Mouse (Mus musculus) ES-Bruce4 (cell line): ENCODE data around the gene Ttk. TPM values are rescaled to one million over a fixed set of nuclear protein-coding genes. Genes with fewer than 3 reads are reported as not detected.

ENCODE experiments used
- H3K27ac ChIP-seq: 2 replicates; pipeline ENCODE4 v1.5.1; 2012; ENCODE audit warnings: low read length, inconsistent platforms; ENCODE audit not compliant: insufficient read depth
- H3K27me3 ChIP-seq: 2 replicates; pipeline ENCODE4 v1.6.1; 2012; ENCODE audit warnings: mild to moderate bottlenecking, low read length, inconsistent platforms; ENCODE audit not compliant: control insufficient read depth, poor library complexity, insufficient read depth, severe bottlenecking
- H3K36me3 ChIP-seq: 2 replicates; pipeline ENCODE4 v1.6.1; 2012; ENCODE audit warnings: inconsistent platforms, mild to moderate bottlenecking, low read length, moderate library complexity; ENCODE audit not compliant: control insufficient read depth, poor library complexity, insufficient read depth, severe bottlenecking
- H3K4me1 ChIP-seq: one replicate; pipeline ENCODE4 v1.8.1; 2011; ENCODE audit warnings: low read length; ENCODE audit not compliant: control insufficient read depth, insufficient read depth
- H3K4me3 ChIP-seq: 2 replicates; pipeline ENCODE4 v1.5.1; 2011; ENCODE audit warnings: low read depth, mild to moderate bottlenecking, low read length
- H3K9ac ChIP-seq: 2 replicates; pipeline ENCODE4 v1.6.1; 2012; ENCODE audit warnings: low read depth, mild to moderate bottlenecking, inconsistent platforms; ENCODE audit not compliant: poor library complexity, severe bottlenecking
- H3K9me3 ChIP-seq: replicated peaks from 2 replicates; pipeline ENCODE4 v1.6.1; 2012; ENCODE audit warnings: mild to moderate bottlenecking, low read length, inconsistent platforms; ENCODE audit not compliant: control insufficient read depth, poor library complexity, insufficient read depth, severe bottlenecking
- CTCF ChIP-seq: IDR thresholded peaks from one replicate; pipeline ENCODE4 v1.8.1; 2011; ENCODE audit warnings: low read depth, low read length
- EP300 ChIP-seq: IDR thresholded peaks from 2 replicates; pipeline ENCODE4 v1.6.1; 2011; ENCODE audit warnings: low read depth, low read length; ENCODE audit not compliant: insufficient read depth
- POLR2A ChIP-seq: IDR thresholded peaks from one replicate; pipeline ENCODE4 v1.8.1; 2011; ENCODE audit warnings: low read length; ENCODE audit not compliant: insufficient read depth
- polyA plus RNA-seq: library from polyadenylated mRNA; stranded (reverse); fragments of >200 nt; gene quantifications from 2 replicates; pipeline ENCODE4 v1.2.4, GENCODE M21; 2011; ENCODE audit warnings: low read depth; ENCODE audit not compliant: missing spikeins, insufficient read depth, insufficient read length

Ttk gene
- polyA plus RNA-seq, 1 experiment: 82.1 TPM

DNA sequence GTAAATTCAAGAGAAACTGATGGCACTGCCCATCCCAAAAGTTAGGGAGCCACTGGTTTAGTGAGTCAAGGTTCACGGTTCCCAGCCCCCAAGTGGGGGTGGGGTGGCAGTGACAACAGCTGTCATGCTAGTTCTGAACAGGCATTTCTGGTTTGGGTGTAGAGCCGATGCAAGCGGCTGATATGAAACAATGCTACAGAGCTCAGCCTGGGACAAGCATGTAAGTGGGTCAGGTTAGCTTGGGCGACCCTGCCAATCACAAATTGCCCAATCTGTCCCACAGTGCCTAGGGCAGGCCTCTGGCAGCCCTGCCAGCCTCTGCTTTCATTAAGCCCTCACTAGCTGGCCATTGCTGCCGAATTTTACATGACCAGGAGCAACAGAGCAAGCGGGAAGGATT lies 47.7 kb downstream of the Ttk start:
- H3K4me1 ChIP-seq: no peaks in the 10 kb centered on the region
- TF ChIP-seq CTCF (no peak), POLR2A (no peak), EP300 (no peak)
- no peaks in the 10 kb centered on the region for H3K36me3 ChIP-seq
- H3K27me3 ChIP-seq: no peaks in the 10 kb centered on the region
- no peak overlapping the region for H3K9ac ChIP-seq
- H3K9me3 ChIP-seq: no peaks in the 10 kb centered on the region
- H3K27ac ChIP-seq: no peak overlapping the region
- H3K4me3 ChIP-seq: no peak overlapping the region

DNA sequence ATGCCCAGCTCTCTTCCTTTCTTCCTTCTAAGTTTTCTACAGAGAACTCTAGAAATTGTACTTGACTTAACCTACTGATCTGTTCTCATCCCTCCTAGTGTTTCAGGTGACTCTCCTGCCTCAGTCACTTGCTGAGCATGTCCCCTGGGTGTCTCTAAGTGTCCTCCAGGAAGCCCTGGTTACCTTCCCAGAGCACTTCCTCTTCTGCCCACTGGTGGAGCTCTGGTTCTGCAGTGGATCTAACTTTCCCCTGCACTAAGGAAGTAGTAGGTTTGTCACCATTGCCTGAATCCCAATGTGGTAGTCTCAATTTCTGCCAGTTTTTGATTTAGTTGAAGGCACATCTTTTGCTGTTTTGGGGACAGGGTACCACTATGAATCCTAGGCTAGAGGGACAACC lies 51.7 kb downstream of the Ttk start:
- H3K36me3 ChIP-seq: no peaks in the 10 kb centered on the region
- no peak overlapping the region for H3K9ac ChIP-seq
- H3K4me3 ChIP-seq: no peak overlapping the region
- no peaks in the 10 kb centered on the region for H3K27me3 ChIP-seq
- no peaks in the 10 kb centered on the region for H3K9me3 ChIP-seq
- TF ChIP-seq CTCF: no peak
- TF ChIP-seq POLR2A: no peak
- H3K4me1 ChIP-seq: no peaks in the 10 kb centered on the region
- H3K27ac ChIP-seq: no peak overlapping the region

DNA sequence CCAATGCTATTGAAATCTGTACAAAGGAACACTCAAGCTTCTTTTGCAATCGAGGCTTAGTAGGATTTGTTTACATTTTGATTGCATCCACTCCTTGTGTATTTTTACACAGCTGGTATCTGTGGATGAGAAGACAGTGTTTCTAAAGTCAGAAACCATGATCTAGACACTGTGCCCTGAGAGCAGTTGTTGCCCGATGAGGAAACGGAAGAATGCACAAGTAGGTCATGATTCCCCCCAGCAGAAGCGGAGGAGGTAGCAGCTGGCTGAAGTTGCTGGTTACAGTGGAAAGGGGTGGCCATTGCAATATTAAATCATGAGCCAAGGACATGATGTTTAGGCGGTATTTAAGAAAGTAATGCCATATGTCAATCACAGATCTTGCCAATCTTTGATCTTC lies 53.7 kb downstream of the Ttk start:
- Histone ChIP-seq H3K4me1 (no peaks in the 10 kb centered on the region), H3K36me3 (no peaks in the 10 kb centered on the region), H3K27me3 (no peaks in the 10 kb centered on the region), H3K27ac (no peak overlapping the region), H3K9me3 (no peaks in the 10 kb centered on the region), H3K9ac (no peak overlapping the region), H3K4me3 (no peak overlapping the region)
- TF ChIP-seq POLR2A (no peak), CTCF (no peak), EP300 (no peak)

GRCm38 (mm10) chr9:83893073-83893472 lies 58.6 kb downstream of the Ttk start:
- H3K36me3 ChIP-seq: no peaks in the 10 kb centered on the region
- H3K27me3 ChIP-seq: no peaks in the 10 kb centered on the region; the same call in 1 of the 2 replicates
- H3K9me3 ChIP-seq: no peaks in the 10 kb centered on the region
- no peaks in the 10 kb centered on the region for H3K4me1 ChIP-seq
- no peak overlapping the region for H3K27ac ChIP-seq
- no peak overlapping the region for H3K9ac ChIP-seq
- H3K4me3 ChIP-seq: no peak overlapping the region
- TF ChIP-seq POLR2A (no peak), CTCF (no peak), EP300 (no peak)

DNA sequence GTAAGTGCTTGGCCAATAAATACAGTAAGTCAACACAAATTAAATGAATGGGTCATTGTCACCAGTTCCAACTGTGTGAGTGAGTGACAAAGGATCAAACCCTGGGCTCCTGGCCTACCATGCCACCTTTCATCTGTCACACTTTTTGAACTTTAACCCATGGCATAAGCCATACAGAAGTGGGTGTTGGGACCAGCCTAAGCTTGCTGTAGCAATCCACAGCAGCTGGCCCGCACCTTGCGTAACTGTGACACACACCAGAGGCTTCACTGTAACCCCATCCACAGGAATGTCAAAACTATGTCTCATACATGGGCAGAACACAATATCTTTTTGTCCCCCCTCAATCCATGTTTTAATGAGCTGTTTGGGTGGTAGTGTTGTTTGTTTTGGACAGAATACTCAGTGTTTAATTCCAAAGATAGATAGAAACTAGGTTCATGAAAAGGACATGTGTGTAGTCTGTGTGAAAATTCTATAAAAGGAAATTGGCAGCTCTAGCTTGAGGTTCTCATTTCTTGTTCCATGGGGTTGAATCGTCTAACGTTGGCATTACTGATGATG lies 59.4 kb downstream of the Ttk start:
- H3K36me3 ChIP-seq: no peaks in the 10 kb centered on the region
- H3K4me3 ChIP-seq: no peak overlapping the region
- no peak overlapping the region for H3K9ac ChIP-seq
- no peaks in the 10 kb centered on the region for H3K4me1 ChIP-seq
- no peak for TF ChIP-seq POLR2A
- TF ChIP-seq CTCF: no peak
- no peak for TF ChIP-seq EP300
- H3K9me3 ChIP-seq: no peaks in the 10 kb centered on the region
- no peaks in the 10 kb centered on the region; the same call in 1 of the 2 replicates for H3K27me3 ChIP-seq
- no peak overlapping the region for H3K27ac ChIP-seq

DNA sequence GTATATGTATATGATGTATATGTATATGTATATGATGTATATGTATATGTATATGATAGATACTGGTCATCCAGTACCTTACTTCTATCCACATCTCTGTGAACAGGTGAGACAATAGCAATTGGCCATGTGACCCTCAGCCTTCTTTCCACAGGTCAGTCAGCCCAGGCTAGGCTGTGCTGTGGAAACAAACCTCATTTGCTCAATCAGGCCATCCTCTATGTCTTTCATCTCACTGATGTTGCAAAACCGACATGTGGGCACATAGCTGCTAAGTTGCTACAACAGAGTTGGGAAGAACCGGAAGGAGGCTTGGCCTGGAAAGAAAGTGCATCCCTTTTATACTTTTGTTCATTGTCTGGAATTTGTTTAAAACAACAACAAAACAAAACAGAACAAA lies 67.6 kb downstream of the Ttk start:
- Histone ChIP-seq H3K27ac (no peak overlapping the region), H3K4me1 (no peaks in the 10 kb centered on the region), H3K4me3 (no peak overlapping the region), H3K9ac (no peak overlapping the region), H3K9me3 (no peaks in the 10 kb centered on the region), H3K36me3 (no peaks in the 10 kb centered on the region), H3K27me3 (no peaks in the 10 kb centered on the region)
- no peak for TF ChIP-seq POLR2A
- no peak for TF ChIP-seq EP300
- TF ChIP-seq CTCF: no peak
